Mouse (Mus musculus): ENCODE data around the gene Cenpb.
A peak's percentile ranks its signal among the peaks of the same experiment; 100 is the strongest.

Cenpb gene

DNA sequence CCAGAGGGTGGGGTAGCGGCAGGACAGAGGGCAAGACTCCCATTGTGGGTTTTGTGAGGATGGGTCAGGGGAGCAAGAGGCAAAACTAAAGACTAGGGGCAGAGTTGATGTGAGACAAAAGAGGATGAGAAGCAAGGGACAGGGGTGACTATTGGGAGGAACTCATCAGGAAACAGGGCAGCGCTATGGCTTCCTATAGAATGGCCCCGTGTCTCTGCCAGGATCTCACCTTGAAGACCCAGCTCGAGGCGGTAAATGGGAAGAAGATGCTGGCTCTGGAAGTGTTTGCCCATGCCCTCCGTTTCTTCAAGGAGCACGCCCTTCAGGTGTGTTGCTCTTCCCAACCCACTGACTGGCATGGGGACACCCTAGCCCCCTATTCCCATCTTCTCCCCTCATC, 41.1 kb downstream of the Cenpb start:
- no peak for DNase-seq (ENCODE audit: low read depth)

GRCm38 (mm10) chr2:131138296-131138695, 41.6 kb downstream of the Cenpb start:
- no peak for DNase-seq (ENCODE audit: low read depth)

DNA sequence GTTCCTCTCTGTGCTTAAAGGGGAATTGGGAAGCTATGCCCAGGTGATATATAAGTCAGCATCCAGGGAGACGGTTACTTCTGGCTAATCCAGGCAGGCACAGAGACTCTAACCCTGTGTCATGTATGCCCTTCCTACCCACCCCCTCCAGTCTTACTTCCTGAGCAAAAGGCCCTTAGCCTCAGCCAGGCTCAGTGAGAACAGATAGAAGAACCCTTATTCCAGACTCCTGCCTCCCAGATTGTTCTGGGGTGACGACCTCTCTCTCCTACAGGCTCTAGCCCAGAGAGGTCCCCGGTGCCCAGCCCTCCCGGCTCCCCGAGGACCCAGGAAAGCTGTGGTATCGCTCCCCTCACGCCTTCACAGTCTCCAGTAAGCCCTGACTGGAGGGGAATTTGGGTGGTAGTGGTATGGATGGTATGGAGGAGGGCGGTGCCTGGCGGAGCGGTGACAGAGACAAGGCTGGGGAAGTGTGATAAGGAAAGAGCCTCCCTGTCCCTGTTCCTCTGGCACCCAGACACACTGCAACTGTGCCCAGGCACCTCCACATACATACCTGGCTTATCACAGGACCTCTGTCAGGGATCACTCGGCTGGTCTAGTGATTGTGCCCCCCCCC, 44.2 kb downstream of the Cenpb start:
- DNase-seq (ENCODE audit: low read depth) = no peak

GRCm38 (mm10) chr2:131134826-131135400, 45.0 kb downstream of the Cenpb start:
- DNase-seq (ENCODE audit: low read depth) = no peak

DNA sequence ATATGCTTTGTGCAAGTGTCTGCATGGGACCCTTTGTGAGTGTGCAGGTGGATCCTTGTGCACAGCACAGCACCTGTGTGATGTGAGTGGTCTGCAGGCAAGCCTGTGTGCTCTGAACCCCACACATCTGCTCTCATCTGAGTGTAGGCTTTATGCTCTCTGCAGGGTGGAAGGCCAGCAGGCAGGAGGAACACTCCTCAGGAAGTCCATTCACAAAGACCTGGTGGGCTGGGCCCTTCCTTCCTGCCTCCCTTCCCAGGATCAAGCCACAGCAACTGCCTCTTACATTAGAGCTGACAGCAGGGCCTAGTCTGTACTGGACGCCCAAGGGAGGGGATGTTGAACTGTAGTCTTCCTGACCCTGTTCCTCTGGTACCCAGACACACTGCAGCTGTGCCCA, 45.5 kb downstream of the Cenpb start:
- DNase-seq (ENCODE audit: low read depth) = no peak

- no peak for DNase-seq (ENCODE audit: low read depth)
These were observed 46.8 kb downstream of the Cenpb start, which contains the start of gene Gm11037 for GRCm38 (mm10) chr2:131132930-131133547. Gene Gm11037, plus strand, starts transcription at chr2:131133497.

GRCm38 (mm10) chr2:131132111-131132888, 47.6 kb downstream of the Cenpb start:
- no peak for DNase-seq (ENCODE audit: low read depth)

GRCm38 (mm10) chr2:131130849-131131248, 49.0 kb downstream of the Cenpb start:
- DNase-seq (ENCODE audit: low read depth) = no peak

DNA sequence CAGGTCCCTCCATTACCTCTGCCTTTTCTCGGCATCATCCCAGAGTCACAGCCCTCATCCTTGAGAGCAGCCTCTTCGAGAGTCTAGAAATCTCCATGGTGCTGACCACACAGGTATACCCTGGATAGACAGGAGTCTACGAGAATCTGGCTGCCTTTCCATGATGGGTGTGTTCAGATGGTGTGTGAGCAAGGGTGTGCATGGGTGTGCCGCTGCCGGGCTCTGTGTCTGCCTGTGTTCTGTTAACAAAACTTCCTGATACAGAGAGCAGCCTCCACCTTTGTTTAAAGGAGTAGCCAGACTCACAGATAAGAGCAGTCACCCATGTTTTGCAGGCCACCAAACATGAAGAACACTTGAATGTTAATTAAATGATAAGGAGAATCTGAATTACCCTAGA, 50.0 kb downstream of the Cenpb start:
- DNase-seq (ENCODE audit: low read depth) = no peak

- no peak for DNase-seq (ENCODE audit: low read depth)
These were observed 51.2 kb downstream of the Cenpb start for GRCm38 (mm10) chr2:131128636-131129157.

- no peak for DNase-seq (ENCODE audit: low read depth)
These were observed 51.7 kb downstream of the Cenpb start for GRCm38 (mm10) chr2:131128211-131128610.

GRCm38 (mm10) chr2:131127161-131127730, 52.6 kb downstream of the Cenpb start, which contains the start of gene Hspa12b:
Gene Hspa12b, plus strand, starts transcription at chr2:131127280.
- DNase-seq (ENCODE audit: low read depth) = peak; percentile 72

- DNase-seq (ENCODE audit: low read depth) = no peak
These were observed 53.7 kb downstream of the Cenpb start for GRCm38 (mm10) chr2:131125964-131126815.
